Mouse (Mus musculus): ENCODE measurements around the gene Srf. TPM values are rescaled to one million over a fixed set of nuclear protein-coding genes. Genes with fewer than 3 reads are reported as not detected.

Gene Srf
- polyA plus RNA-seq, 1 experiment: 51.1 TPM

DNA sequence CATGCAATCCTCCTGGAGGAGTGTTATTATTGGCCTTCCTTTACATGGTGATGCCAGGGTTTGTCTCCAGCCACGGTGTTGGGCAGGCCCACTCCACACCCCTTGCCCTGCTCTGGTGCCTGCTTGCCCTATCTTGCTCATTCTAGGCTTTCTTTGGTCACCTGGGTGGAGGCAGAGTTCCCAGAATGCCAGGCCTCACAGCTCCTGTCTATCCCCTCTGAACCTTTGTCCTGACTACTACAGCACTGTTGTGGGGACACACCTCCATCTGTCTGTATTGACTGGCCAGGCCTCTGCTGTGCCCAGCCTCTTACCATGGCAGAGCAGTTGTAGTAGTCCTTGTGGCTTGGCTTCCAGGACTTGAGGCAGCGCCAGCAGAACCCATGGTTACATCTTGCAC lies 53.2 kb downstream of the Srf start:
- Histone ChIP-seq H3K4me2 (ENCODE audit: low read depth) (no peak overlapping the region), H3K79me2 (ENCODE audit: control insufficient read depth, insufficient read depth) (no peaks in the 10 kb centered on the region), H3K27me3 (ENCODE audit: control insufficient read depth, insufficient read depth, insufficient read length) (no peaks in the 10 kb centered on the region), H3K4me3 (no peak overlapping the region), H3ac (ENCODE audit: control insufficient read depth, insufficient read length) (no peak overlapping the region), H3K36me3 (ENCODE audit: control insufficient read depth, insufficient read depth) (no peaks in the 10 kb centered on the region)
- no peak for TF ChIP-seq USF1 (IDR thresholded peaks at IDR 0.05; ENCODE audit: low read depth)
- TF ChIP-seq POLR2AphosphoS2 (IDR thresholded peaks at IDR 0.05; ENCODE audit: insufficient read length, low read depth): no peak
- TF ChIP-seq TCF3 (IDR thresholded peaks at IDR 0.05; ENCODE audit: insufficient read length, low read depth): no peak

Other genes starting within 250 kb of the Srf start
- gene Abcc10, start 227.8 kb downstream of the Srf start, polyA plus RNA-seq (2012; fragmentation: generic; extraction: Trizol): 4.6 TPM
- gene Zfp318, start 172.4 kb downstream of the Srf start, polyA plus RNA-seq (2012; fragmentation: generic; extraction: Trizol): 4.2 TPM
- gene Crip3, start 127.2 kb downstream of the Srf start, polyA plus RNA-seq (2012; fragmentation: generic; extraction: Trizol): not detected
- gene Slc22a7, start 117.7 kb downstream of the Srf start, polyA plus RNA-seq (2012; fragmentation: generic; extraction: Trizol): not detected
- not detected for gene Ttbk1, start 68.5 kb downstream of the Srf start, polyA plus RNA-seq (2012; fragmentation: generic; extraction: Trizol)
- 22.6 TPM for gene Dnph1, start 59.5 kb downstream of the Srf start, polyA plus RNA-seq (2012; fragmentation: generic; extraction: Trizol)
- 0.43 TPM for gene Cul9, start 9.8 kb downstream of the Srf start, polyA plus RNA-seq (2012; fragmentation: generic; extraction: Trizol)
- gene Ptk7, start 73.3 kb upstream of the Srf start, polyA plus RNA-seq (2012; fragmentation: generic; extraction: Trizol): 15.6 TPM
- 19.2 TPM for gene Klc4, start 89.8 kb upstream of the Srf start, polyA plus RNA-seq (2012; fragmentation: generic; extraction: Trizol)
- 248 TPM for gene Mrpl2, start 90.1 kb upstream of the Srf start, polyA plus RNA-seq (2012; fragmentation: generic; extraction: Trizol)
- 44.4 TPM for gene Cul7, start 94.2 kb upstream of the Srf start, polyA plus RNA-seq (2012; fragmentation: generic; extraction: Trizol)
- 45.8 TPM for gene Rrp36, start 118.2 kb upstream of the Srf start, polyA plus RNA-seq (2012; fragmentation: generic; extraction: Trizol)
- 145 TPM for gene Mea1, start 122.6 kb upstream of the Srf start, polyA plus RNA-seq (2012; fragmentation: generic; extraction: Trizol)
- 128 TPM for gene Klhdc3, start 124.7 kb upstream of the Srf start, polyA plus RNA-seq (2012; fragmentation: generic; extraction: Trizol)
- gene Ppp2r5d, start 148.9 kb upstream of the Srf start, polyA plus RNA-seq (2012; fragmentation: generic; extraction: Trizol): 79.6 TPM
- 29.6 TPM for gene Pex6, start 155.3 kb upstream of the Srf start, polyA plus RNA-seq (2012; fragmentation: generic; extraction: Trizol)
- 0.11 TPM for gene Gnmt, start 173.0 kb upstream of the Srf start, polyA plus RNA-seq (2012; fragmentation: generic; extraction: Trizol)
- gene Cnpy3, start 196.0 kb upstream of the Srf start, polyA plus RNA-seq (2012; fragmentation: generic; extraction: Trizol): 35.8 TPM
- gene Ptcra, start 207.5 kb upstream of the Srf start, polyA plus RNA-seq (2012; fragmentation: generic; extraction: Trizol): 0.06 TPM
- 63.8 TPM for gene 2310039H08Rik, start 216.5 kb upstream of the Srf start, polyA plus RNA-seq (2012; fragmentation: generic; extraction: Trizol)
- gene Rpl7l1, start 226.5 kb upstream of the Srf start, polyA plus RNA-seq (2012; fragmentation: generic; extraction: Trizol): 74.3 TPM